Mouse (Mus musculus) thymus, postnatal 0 days (tissue): ENCODE data around the gene Olfr1414. TPM values are rescaled to one million over a fixed set of nuclear protein-coding genes. Genes with fewer than 3 reads are reported as not detected.
A peak's percentile ranks its signal among the peaks of the same experiment; 100 is the strongest.
"Not testable (repeated sequence)": the region's sequence is repeated elsewhere in the genome, so short reads cannot be mapped to it uniquely, and the experiment has no call there.

Experiments used
- DNase-seq: peaks from one replicate; pipeline ENCODE4 v3.0.0-alpha.2; 2015; ENCODE audit warnings: low spot score
- microRNA-seq: library from miRNA; unstranded; fragments of <30 nt; microRNA quantifications from one replicate; pipeline ENCODE4, GENCODE M21; 2016; ENCODE audit warnings: borderline number of aligned reads
- polyA plus RNA-seq: library from polyadenylated mRNA; unstranded; fragments of >200 nt; fragmentation: Nextera tagmentation; extraction: Ambion mirVana; gene quantifications from 2 replicates; pipeline ENCODE4 v1.2.1, GENCODE M21; 2015

The Olfr1414 gene
- not detected in 2 replicates for polyA plus RNA-seq

DNA sequence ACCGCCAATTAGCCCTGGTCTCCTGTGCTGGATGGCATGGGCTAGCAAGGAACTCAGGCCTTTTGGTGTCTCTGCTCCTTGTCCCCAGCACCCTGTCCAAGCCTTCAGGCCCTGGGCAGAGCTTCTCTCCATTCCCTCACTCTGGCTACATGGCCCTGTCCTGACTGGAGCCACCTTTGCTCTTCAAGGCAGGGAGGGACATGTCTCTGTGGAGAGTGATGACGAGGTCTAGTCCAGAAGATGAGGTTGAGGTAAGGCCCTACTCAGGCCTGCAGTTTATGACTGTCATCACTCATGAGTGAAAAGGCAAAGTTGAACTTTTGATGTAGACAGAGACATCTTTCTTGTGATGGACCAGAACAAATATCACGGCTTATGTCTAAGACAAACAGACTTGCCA, at the start of gene Olfr1414:
Gene Olfr1414 (minus strand): TSS at position 101 of the 400 bp plus-strand sequence.
- no peak for DNase-seq

GRCm38 (mm10) chr1:92545929-92546328, 27.5 kb upstream of the Olfr1414 start:
- DNase-seq = no peak

GRCm38 (mm10) chr1:92539071-92539470, 20.6 kb upstream of the Olfr1414 start:
- DNase-seq = no peak

GRCm38 (mm10) chr1:92536972-92537371, 18.5 kb upstream of the Olfr1414 start:
- DNase-seq = no peak

DNA sequence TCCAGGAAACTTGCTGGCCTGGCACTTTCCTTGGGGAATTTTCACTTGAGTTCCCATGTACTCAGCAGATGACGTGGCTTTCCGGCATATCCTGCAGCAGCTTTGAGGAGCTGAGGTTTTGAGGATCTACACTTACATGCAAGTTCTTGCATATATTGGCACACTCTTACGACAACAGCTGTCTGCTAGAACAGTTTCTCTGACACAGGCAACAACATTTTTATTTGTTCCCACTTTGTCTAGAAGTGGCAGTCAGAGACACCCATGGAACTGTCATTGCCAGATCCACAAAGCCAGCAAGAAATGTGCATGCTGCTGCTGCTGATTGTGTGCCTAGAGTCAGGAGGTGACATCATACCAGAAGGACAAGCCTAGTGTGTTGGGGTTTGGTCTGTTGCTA, 5.3 kb upstream of the Olfr1414 start:
- DNase-seq = no peak

GRCm38 (mm10) chr1:92521376-92521775, 2.9 kb upstream of the Olfr1414 start:
- peak; percentile 2 for DNase-seq

DNA sequence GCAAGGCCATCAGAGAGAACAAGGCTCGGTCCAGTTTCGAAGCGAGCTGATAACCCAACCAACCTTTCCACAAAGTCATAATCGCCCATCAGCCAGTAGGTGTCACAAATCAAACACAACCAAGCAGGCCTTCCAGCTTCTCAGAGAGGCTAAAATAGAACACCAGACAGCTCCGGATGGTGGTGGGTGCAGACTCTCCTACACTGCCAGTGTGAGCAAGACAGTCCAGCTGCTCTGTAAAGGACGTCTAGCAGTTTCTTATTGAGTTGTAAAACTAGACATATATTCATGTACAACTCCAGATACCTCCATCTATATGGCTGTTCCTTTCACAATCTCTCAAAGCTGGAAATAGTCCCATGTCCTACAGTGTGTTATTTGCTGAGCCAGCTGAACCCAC, 585 bp upstream of the Olfr1414 start:
- DNase-seq = no peak

DNA sequence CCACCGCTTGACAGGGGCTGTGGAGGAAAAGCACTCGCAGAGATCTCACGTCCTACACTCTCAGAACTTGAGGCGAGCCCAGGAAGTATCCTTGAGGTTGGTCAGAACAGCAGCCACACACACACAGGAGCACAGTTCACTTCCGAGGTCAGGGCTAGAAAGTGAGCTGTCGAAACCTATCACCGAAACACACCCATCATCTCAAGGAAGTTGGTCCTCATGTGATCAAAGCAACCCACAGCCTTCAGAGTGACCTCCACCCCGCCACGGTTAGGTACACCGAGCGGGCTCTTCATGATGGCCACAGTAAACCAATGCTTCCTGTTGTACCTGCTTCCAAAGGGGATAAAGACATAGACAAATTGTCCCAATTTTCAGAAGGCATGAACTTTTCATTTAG, 3.1 kb downstream of the Olfr1414 start:
- DNase-seq = no peak

DNA sequence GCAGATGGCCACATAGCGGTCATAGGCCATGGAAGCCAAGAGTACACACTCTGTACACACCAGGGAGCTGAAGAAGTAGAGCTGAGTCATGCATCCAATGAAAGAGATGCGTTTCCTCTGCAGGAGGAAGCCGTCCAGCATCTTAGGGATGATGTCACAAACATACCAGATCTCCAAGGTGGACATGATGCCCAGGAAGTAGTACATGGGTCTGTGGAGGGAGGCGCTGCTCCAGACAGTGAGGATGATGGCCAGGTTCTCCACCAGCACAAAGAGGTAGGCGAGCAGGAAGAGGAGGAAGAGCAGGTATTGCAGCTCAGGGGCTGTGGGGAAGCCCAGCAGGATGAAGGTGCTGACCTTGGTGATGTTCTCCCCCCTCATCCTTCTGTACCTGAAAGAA, 6.8 kb downstream of the Olfr1414 start:
- not testable (repeated sequence) for DNase-seq

- no peak for DNase-seq
Observed at GRCm38 (mm10) chr1:92496001-92496400, 22.5 kb downstream of the Olfr1414 start, which contains the start of gene Olfr1415. TSS of gene Olfr1415 (minus strand) at chr1:92496101.

GRCm38 (mm10) chr1:92485013-92485412, 33.4 kb downstream of the Olfr1414 start, which contains the start of gene Olfr1416:
TSS of gene Olfr1416 (minus strand) at chr1:92485113.
- no peak for DNase-seq

DNA sequence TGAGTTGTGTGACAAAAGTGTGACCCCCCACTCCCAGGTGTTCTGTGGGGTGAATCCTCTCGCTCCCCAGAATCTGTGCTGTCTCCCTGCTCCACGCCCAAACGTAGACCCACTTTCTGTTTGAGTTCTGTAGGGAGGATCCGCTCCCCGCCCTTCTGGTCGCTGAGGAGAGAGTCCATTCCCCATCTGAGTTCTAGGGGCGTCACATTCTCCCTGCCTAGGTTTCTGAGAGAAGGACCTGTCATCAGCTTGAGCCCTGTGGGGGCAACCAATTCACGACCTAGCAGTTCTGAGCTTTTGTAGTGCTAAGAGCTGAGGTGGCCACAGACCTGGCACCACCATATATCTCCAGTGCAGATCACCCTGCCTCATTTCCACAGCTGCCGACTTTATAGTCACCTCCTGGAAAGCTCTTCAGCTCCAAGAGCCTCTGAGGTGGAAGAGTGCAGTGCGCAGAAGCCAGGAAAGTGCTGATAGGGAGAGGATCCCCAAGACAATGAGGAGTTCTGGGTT, 44.3 kb downstream of the Olfr1414 start:
- no peak for DNase-seq

DNA sequence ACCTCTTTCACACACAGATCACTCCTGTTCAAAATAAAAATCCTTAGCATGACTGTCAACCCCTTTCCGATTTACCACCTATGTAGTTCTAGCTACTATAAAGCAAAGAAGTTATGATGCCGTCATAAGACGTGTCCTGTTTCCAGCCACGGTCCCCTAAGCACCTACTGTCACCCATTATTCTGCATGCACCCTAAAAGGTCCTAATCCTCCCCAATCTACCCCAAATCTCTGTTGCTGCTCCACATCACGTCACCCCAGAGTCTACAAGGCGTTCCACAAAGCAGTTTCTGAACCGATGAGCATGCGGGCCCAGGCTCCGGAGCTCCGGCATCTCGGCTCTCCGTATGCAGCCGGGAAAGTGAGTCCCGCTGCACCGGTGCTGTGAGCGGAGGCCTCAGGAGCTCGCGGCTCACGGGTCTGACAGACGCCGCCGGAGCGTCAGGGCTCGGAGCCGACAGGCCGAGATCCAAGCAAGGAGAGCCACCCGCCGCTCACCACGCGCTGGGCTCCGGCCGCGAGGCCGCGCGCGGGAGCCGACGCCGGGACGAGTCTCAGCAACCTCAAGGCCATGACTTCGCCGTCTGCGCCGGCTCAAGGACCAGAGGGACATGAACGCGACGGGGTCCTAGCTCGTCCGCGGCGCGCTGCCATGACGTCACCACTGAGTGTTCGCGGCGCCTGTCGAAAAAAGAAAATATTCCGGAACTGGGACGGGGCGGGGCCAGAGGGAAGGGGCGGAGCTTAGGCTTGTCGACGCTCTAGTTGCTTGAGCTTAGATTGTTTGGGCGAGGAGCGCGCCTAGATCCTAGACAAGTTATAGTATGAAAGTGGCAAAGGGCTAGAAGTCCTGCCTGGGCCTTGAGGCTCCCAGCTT, 45.1 kb downstream of the Olfr1414 start, which contains the start of gene Ndufa10:
Gene Ndufa10 (minus strand): TSS at position 696 of the 877 bp plus-strand sequence.
- DNase-seq = peak; percentile 96

GRCm38 (mm10) chr1:92468891-92469290, 49.6 kb downstream of the Olfr1414 start:
- peak; percentile 29 for DNase-seq

GRCm38 (mm10) chr1:92458416-92458815, 60.0 kb downstream of the Olfr1414 start:
- no peak for DNase-seq

GRCm38 (mm10) chr1:92457758-92458157, 60.7 kb downstream of the Olfr1414 start:
- DNase-seq = no peak

Small RNAs within 50 kb of the gene (microRNA-seq; reads per million reads assigned to microRNA genes)
- gene Mir6900 = 4.2 reads per million, percentile 3 among the genes with 10 or more reads in this experiment

Other genes starting within 250 kb of the Olfr1414 start
- 233 and 235 TPM in 2 replicates for gene Ndufa10, start 44.8 kb downstream of the Olfr1414 start, polyA plus RNA-seq
- gene Olfr1416, start 33.5 kb downstream of the Olfr1414 start, polyA plus RNA-seq = not detected in 2 replicates
- not detected in 2 replicates for gene Olfr1415, start 22.6 kb downstream of the Olfr1414 start, polyA plus RNA-seq
- gene Olfr1413, start 52.7 kb upstream of the Olfr1414 start, polyA plus RNA-seq = not detected in 2 replicates
- not detected in 2 replicates for gene Olfr1412, start 67.1 kb upstream of the Olfr1414 start, polyA plus RNA-seq
- not detected in 2 replicates for gene Olfr1411, start 75.8 kb upstream of the Olfr1414 start, polyA plus RNA-seq
- gene Olfr1410, start 87.1 kb upstream of the Olfr1414 start, polyA plus RNA-seq = not detected in 2 replicates
- not detected in 2 replicates for gene Olfr12, start 99.1 kb upstream of the Olfr1414 start, polyA plus RNA-seq
- 459 and 464 TPM in 2 replicates for gene Cops9, start 123.3 kb upstream of the Olfr1414 start, polyA plus RNA-seq
- gene Otos, start 130.2 kb upstream of the Olfr1414 start, polyA plus RNA-seq = 2.0 and 4.0 TPM in 2 replicates